Mouse (Mus musculus) E14TG2a.4 (cell line): Measurements from ENCODE around the gene Fank1.

Experiments used
- H3K27me3 ChIP-seq: 2 replicates; pipeline ENCODE4 v1.6.1; 2014; ENCODE audit warnings: low read length, control low read depth; ENCODE audit not compliant: insufficient read depth
- H3K36me3 ChIP-seq: 2 replicates; pipeline ENCODE4 v1.6.1; 2014; ENCODE audit warnings: low read length, control low read depth; ENCODE audit not compliant: insufficient read depth
- H3K4me1 ChIP-seq: replicated peaks from 2 replicates; pipeline ENCODE4 v1.6.1; 2014; ENCODE audit warnings: low read depth, low read length, control low read depth
- H3K4me3 ChIP-seq: replicated peaks from 2 replicates; pipeline ENCODE4 v1.5.1; 2014; ENCODE audit warnings: mild to moderate bottlenecking, low read length
- H3K9me3 ChIP-seq: 2 replicates; pipeline ENCODE4 v1.6.1; 2014; ENCODE audit warnings: low read length, control low read depth
- CTCF ChIP-seq: conservative IDR thresholded peaks from 2 replicates; pipeline ENCODE4 v1.5.1; 2014; ENCODE audit warnings: low read length
- NANOG ChIP-seq: IDR thresholded peaks from 2 replicates; pipeline ENCODE4 v1.6.1; 2014; ENCODE audit warnings: borderline replicate concordance, low read length, mixed read lengths
- POU5F1 ChIP-seq: IDR thresholded peaks from 2 replicates; pipeline ENCODE4 v1.6.1; 2014; ENCODE audit warnings: low read length, borderline replicate concordance

Gene Fank1

DNA sequence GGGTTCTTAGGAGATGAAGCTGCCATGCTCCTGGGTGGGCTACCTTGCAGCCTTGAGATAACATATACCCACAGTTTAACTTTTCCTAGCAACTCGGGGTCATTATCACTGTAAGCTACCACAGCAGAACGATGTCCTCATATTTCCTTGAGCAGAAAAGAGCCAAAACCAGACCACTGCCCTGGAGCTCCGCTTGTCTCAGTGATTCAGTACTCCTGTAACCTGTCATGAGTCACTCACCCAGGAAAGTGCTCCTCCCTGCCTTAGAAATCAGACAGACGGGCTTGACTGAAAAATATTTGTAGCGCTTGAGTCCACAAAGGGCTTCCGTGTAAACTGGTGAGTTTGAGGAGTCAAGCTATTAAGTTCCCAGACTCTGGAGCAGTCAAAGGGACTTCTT is 14.0 kb upstream of the Fank1 start:
- H3K4me3 ChIP-seq = no peak overlapping the region

DNA sequence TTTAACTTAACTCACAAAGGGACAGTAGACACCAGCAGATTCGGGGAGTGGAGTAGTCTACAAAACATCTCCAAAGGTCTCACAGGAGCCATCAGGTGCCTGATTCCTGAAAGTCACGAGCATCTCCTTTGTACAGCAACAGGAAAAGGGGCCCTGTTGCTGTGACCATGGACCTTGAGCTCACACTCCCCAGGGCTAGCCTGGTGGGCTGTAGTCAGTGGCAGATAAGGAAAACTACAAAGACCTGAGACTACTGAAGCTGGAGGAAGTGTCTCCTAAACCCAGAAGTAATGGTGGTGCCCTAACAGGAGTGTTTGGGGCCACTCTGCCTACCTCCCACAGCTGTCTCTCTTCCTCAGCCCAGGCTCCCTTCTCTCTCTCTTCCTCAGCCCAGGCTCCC is 12.2 kb upstream of the Fank1 start:
- no peaks in the 10 kb centered on the region for H3K27me3 ChIP-seq
- H3K4me3 ChIP-seq = no peak overlapping the region
- H3K4me1 ChIP-seq = peaks cover 60% of the 10 kb centered on the region
- TF ChIP-seq CTCF (no peak), NANOG (no peak), POU5F1 (no peak)
- H3K36me3 ChIP-seq = no peaks in the 10 kb centered on the region
- peaks cover 4% of the 10 kb centered on the region; the same call in 1 of the 2 replicates for H3K9me3 ChIP-seq

More for the DNA sequence above, 14.0 kb upstream of the Fank1 start:
- no peaks in the 10 kb centered on the region for H3K27me3 ChIP-seq
- peaks cover 4% of the 10 kb centered on the region; the same call in 1 of the 2 replicates for H3K9me3 ChIP-seq
- peaks cover 65% of the 10 kb centered on the region for H3K4me1 ChIP-seq
- H3K36me3 ChIP-seq = peaks cover 8% of the 10 kb centered on the region
- no peak for TF ChIP-seq POU5F1
- no peak for TF ChIP-seq NANOG
- TF ChIP-seq CTCF = no peak

DNA sequence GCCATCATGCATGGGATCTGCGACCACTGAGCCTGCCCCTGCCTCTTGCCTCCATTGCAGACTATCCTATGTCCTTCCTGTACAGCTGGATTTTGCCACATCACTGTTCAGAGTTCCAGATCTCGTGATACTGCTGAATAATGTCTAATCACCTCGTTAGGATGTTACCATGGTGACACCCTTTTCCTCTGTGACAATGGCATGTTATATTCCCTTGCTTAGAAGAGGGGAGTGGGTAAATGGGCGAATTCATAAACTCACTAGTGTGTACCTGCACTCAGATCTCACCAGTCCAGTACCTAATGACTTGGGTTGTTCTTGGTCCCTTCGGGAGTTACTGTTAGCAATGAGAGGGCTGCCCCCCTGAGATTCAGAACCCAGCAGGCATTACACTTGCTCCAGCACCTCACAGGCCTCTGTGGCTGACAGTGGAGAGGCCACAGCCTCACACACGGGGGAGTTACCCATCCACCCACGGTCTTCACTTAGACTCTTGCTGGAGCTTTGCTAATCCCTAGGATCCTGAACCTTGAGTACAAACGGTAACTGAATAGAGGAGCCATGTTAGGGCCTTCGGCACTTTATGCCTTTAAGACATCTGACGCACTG is 11.3 kb upstream of the Fank1 start:
- Histone ChIP-seq H3K9me3 (peaks cover 4% of the 10 kb centered on the region; the same call in 1 of the 2 replicates), H3K4me3 (no peak overlapping the region), H3K4me1 (peaks cover 62% of the 10 kb centered on the region), H3K36me3 (no peaks in the 10 kb centered on the region), H3K27me3 (no peaks in the 10 kb centered on the region)
- no peak for TF ChIP-seq NANOG
- no peak for TF ChIP-seq CTCF
- no peak for TF ChIP-seq POU5F1

DNA sequence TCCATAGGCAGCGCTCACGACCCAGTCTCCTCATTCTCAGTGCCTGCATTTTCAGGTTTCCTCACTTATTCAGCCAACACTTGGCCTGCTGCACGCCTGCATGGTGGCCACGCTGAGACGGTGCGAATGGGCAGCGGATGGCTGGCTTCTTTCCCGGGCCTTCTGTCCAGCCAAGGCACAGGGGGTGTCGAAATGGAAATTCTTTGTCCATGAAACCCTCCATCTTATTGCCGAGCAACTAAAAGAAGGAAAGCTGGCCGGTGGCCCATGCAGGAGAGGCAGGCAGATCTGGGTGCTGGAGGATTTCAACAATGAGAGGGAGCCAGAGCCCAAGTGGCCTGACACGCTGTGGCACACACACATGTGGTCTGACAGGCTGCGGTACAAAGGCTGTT is 10.8 kb upstream of the Fank1 start:
- no peaks in the 10 kb centered on the region for H3K27me3 ChIP-seq
- H3K4me3 ChIP-seq = 0 out of 2 replicates have a peak overlapping the region, but pooled peaks have one; percentile 20
- H3K4me1 ChIP-seq = peaks cover 61% of the 10 kb centered on the region
- peaks cover 4% of the 10 kb centered on the region; the same call in 1 of the 2 replicates for H3K9me3 ChIP-seq
- H3K36me3 ChIP-seq = no peaks in the 10 kb centered on the region
- no peak for TF ChIP-seq POU5F1
- TF ChIP-seq CTCF = no peak
- no peak for TF ChIP-seq NANOG

DNA sequence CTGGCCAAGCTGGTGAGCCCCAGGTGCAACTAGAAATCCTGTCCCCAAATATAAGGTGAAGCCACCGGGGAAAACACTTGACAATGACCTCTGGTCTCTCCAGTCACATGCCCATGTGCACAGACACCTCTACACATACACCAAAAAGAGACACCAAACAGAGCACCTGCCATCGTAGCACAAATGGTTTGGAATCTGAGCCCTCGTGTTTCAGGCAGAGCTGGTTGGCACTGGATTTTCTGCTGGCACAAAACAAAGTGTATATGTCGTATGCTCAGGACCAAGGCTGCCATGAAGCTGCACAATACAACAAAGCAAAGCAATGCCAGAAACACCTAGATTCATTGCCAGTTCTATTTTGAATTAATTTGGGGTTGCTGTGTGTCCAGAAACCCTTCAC is 8.6 kb upstream of the Fank1 start:
- Histone ChIP-seq H3K4me3 (no peak overlapping the region), H3K27me3 (no peaks in the 10 kb centered on the region), H3K4me1 (peaks cover 66% of the 10 kb centered on the region), H3K36me3 (no peaks in the 10 kb centered on the region), H3K9me3 (no peaks in the 10 kb centered on the region)
- TF ChIP-seq CTCF (no peak), NANOG (no peak), POU5F1 (no peak)

DNA sequence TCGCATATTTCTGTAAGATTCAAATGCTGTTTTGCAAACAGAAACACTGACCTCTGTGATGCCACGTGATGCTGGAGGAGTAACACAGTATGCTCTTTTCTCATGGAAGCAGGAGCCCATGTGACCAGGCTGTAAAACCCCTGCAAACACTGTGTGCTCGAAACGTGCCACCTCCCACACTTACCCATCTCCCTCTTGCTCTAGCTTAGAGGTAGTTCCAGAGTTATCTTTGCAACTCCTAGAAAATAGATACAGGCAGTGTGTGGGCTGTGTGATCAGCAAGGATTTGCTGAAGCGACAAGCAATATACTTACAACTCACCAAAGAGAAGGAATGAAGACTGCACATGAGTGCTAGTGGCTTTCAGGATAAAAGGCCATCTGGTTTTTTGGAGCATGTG is 8.1 kb upstream of the Fank1 start:
- no peak overlapping the region for H3K4me3 ChIP-seq
- no peaks in the 10 kb centered on the region for H3K36me3 ChIP-seq
- no peaks in the 10 kb centered on the region for H3K9me3 ChIP-seq
- no peaks in the 10 kb centered on the region for H3K27me3 ChIP-seq
- peaks cover 65% of the 10 kb centered on the region for H3K4me1 ChIP-seq
- TF ChIP-seq CTCF (no peak), POU5F1 (no peak), NANOG (no peak)

DNA sequence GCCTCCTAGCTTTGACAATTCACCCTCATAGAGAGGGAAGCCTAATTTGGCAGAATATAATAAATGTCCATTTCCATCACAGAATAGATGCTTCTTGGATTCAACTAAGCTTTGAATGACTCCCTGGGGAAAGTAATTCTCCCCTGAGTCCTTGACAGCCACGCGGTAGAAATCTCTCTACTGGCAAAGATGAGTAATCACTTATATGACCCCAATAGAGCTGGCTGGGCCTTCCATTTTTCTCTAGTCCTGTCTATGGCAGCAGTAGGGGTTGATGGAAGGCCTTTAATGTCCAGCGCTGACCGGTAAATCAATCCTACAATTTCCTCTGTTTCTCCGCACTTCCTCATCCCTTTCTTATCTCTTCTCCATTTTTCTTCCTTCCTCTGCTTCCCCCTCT is 1.5 kb upstream of the Fank1 start:
- TF ChIP-seq CTCF (no peak), POU5F1 (no peak), NANOG (no peak)
- H3K4me3 ChIP-seq = peak overlapping the region; percentile 13
- H3K9me3 ChIP-seq = no peaks in the 10 kb centered on the region
- H3K27me3 ChIP-seq = peaks cover 7% of the 10 kb centered on the region
- no peaks in the 10 kb centered on the region for H3K36me3 ChIP-seq
- H3K4me1 ChIP-seq = peaks cover 53% of the 10 kb centered on the region

DNA sequence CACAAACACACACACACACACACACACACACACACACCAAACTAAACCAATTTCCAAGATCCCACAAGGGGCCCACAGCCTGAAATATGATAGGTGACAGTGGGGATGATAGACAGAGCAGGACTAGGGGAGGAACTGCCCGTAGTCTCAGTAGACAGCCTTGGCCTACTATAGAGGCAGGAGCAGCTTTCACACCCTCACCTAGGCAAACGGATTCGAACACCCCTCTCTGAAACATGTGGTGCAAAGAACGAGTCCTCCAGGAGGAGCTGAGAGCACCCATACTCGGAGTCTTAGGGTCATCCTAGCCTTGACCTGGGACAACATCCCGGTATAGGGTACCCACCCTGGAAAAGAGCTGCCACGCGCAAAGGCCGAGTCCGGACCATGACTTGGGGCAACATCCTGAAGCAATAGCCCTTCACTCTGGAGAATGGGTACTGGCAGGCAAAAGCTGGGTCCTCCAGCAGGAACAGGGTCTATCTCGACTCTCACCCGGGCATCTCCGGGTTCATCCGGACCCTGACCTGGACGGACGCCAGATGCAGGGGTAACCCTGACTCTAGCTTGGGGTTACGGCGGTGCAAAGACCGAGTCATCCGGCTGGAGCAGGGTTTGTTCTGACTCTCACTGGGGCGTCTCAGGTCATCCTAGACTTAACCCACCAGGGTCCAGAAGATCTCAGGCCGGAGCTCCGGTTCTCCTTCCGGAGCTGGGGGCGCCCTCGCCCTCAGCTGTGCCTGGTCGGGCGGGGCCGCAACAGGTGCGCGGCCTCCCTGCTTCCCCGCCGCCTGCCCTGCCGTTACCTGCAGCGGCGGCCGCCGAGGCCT is 650 bp upstream of the Fank1 start:
- Histone ChIP-seq H3K36me3 (no peaks in the 10 kb centered on the region), H3K9me3 (no peaks in the 10 kb centered on the region), H3K4me3 (peak overlapping the region; percentile 87), H3K27me3 (peaks cover 7% of the 10 kb centered on the region), H3K4me1 (peaks cover 47% of the 10 kb centered on the region)
- TF ChIP-seq CTCF (no peak), NANOG (no peak), POU5F1 (no peak)
